Mouse (Mus musculus) myocyte (in vitro differentiated cells): ENCODE measurements around the gene Cfap221.

ENCODE experiments used
- CEBPB ChIP-seq: IDR thresholded peaks from 2 replicates; pipeline ENCODE4 v1.6.1; 2011; ENCODE audit warnings: mild to moderate bottlenecking, moderate library complexity; ENCODE audit not compliant: poor library complexity, insufficient read depth, severe bottlenecking
- E2F4 ChIP-seq: IDR thresholded peaks from one replicate; pipeline ENCODE4 v1.6.1; 2011; ENCODE audit warnings: mild to moderate bottlenecking, control low read depth, moderate library complexity; ENCODE audit not compliant: insufficient read depth
- MAX ChIP-seq: IDR thresholded peaks from one replicate; pipeline ENCODE4 v1.6.1; 2011; ENCODE audit warnings: low read depth, mild to moderate bottlenecking, control low read depth
- MYOD1 ChIP-seq, 3 experiments: IDR thresholded peaks; one replicate each; pipeline ENCODE4 v1.6.1; 2011; ENCODE audit warnings: control low read depth in 2 of 3, low read depth in 2 of 3, mild to moderate bottlenecking in 2 of 3, moderate library complexity in 1 of 3; ENCODE audit not compliant: insufficient read length in 2 of 3, control insufficient read depth in 1 of 3
- MYOG ChIP-seq, 3 experiments: IDR thresholded peaks; one replicate each; pipeline ENCODE4 v1.6.1; 2011; ENCODE audit warnings: control low read depth in 2 of 3, low read depth in 2 of 3, mild to moderate bottlenecking in 2 of 3; ENCODE audit not compliant: insufficient read length in 2 of 3, control insufficient read depth in 1 of 3, insufficient read depth in 1 of 3
- POLR2A ChIP-seq: IDR thresholded peaks from one replicate; pipeline ENCODE4 v1.6.1; 2011; ENCODE audit warnings: low read depth, mild to moderate bottlenecking, control low read depth, moderate library complexity; ENCODE audit not compliant: insufficient read length
- REST ChIP-seq: IDR thresholded peaks from one replicate; pipeline ENCODE4 v1.6.1; 2011; ENCODE audit warnings: mild to moderate bottlenecking, control low read depth, moderate library complexity; ENCODE audit not compliant: insufficient read depth, insufficient read length
- TCF12 ChIP-seq: IDR thresholded peaks from one replicate; pipeline ENCODE4 v1.6.1; 2011; ENCODE audit warnings: mild to moderate bottlenecking, control low read depth; ENCODE audit not compliant: poor library complexity, insufficient read depth, severe bottlenecking
- USF1 ChIP-seq: IDR thresholded peaks from one replicate; pipeline ENCODE4 v1.6.1; 2011; ENCODE audit warnings: low read depth, mild to moderate bottlenecking, control low read depth, moderate library complexity

DNA sequence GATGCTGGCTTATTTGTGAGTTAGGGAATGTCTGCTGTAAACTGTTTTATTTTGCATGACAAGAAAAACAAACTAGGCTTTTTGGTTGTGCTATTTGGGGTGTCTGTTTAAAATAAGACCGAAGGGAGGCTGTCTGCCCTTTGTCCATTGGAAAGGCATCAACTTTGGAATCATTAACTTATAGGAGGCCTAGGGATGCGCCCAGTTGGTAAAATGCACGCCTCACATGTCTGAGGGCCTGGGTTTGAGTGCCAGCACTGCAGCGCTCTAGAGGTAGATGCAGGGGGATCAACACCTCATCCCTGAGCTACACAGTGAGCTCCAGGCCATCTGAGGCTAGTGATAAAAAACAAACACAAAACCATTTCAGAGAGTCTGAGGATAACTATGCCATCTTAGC lies 119.6 kb downstream of the Cfap221 start:
- TF ChIP-seq POLR2A (no peak), E2F4 (no peak), USF1 (no peak), REST (no peak), MYOD1 (IDR thresholded peaks at IDR 0.05; ENCODE audit: control insufficient read depth in 1 of 3, insufficient read length in 2 of 3, low read depth in 2 of 3) (no peak), MYOG (IDR thresholded peaks at IDR 0.05; ENCODE audit: control insufficient read depth in 1 of 3, insufficient read depth in 1 of 3, insufficient read length in 2 of 3, low read depth in 2 of 3) (no peak), TCF12 (no peak), MAX (no peak), CEBPB (no peak)
